Mouse (Mus musculus) kidney, postnatal 14 days (tissue): Measurements from ENCODE around the gene Thrb.
"Not testable (repeated sequence)": the region's sequence is repeated elsewhere in the genome, so short reads cannot be mapped to it uniquely, and the experiment has no call there.

ENCODE experiments used
- DNase-seq: peaks from one replicate; pipeline ENCODE4 v3.0.0; 2022; ENCODE audit warnings: mixed read lengths

Thrb gene

DNA sequence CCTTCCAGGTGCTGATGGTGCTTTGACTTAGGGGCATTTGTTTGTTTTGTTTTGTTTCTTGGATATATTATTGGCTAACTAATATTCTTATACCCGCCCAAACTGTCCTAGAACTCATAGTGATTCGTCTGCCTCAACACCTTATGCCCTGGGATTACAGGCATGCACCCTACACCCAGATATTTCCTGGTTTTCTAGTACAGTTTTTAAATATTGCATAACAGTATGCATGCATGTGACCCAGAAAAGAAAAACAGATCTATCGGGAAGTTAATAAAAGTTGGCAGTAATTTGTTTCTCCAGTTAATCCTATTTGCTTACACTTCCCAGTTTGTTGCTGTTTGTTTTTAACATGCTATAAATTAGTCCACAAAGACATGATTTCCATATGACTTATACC lies 225.3 kb downstream of the Thrb start:
- DNase-seq, result no peak

- DNase-seq, result peak; percentile 18
These were observed 234.7 kb downstream of the Thrb start for GRCm38 (mm10) chr14:17894791-17895190.

DNA sequence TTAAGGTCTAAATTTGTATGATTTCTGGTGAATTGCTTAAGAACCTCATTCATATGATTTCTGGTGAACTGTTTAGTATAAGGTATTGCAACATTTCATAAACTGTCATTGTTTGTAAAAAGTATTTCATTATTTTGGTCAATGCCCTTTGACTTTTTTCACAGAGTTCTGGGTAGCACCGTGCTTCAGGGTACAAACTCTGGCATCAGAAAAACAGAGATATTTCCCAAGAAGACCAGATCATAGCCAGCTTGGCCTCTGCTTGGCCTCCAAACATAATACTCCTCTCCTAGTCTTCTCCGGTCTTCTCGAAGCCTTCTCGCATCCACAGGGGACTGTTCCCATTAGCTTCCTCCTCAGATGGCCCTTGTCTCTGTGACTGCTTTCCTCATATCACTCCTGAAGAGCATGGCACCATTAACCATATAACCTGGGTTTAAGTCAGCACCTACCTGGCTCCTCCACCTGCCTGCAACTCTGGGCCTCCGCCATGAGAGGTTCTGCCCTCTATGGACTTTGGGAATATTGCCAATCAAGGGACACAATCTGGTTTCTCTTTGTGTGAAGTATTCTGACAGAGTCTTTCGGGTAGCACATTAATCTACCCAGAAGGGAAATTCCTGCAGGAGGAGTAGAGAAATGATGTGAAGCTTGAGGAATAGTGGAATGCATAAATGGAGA lies 239.8 kb downstream of the Thrb start:
- no peak for DNase-seq

GRCm38 (mm10) chr14:17900414-17900795 lies 240.3 kb downstream of the Thrb start:
- no peak for DNase-seq

DNA sequence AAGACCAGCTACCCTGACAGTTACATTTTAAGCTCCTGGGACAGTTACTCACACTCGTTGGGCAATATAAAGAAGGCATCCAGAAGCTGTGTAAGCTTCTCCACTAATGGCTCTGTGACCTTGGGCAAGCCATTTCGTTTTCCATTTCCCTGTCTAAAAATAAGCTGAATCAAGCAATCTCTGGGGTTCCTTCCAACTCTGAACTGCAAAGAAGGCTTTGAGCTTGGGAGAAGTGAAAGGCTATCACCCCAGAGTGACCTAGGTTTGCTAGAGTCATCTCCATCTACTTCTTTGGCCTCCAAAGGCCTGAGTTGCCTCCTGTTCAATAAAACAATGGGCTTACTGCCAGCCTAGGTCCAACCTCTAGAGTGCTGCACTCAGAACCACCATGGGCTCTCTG lies 242.4 kb downstream of the Thrb start:
- no peak for DNase-seq

GRCm38 (mm10) chr14:17903121-17903520 lies 243.1 kb downstream of the Thrb start:
- DNase-seq, result no peak

- DNase-seq, result peak; percentile 31
These were observed 244.5 kb downstream of the Thrb start for GRCm38 (mm10) chr14:17904554-17904953.

DNA sequence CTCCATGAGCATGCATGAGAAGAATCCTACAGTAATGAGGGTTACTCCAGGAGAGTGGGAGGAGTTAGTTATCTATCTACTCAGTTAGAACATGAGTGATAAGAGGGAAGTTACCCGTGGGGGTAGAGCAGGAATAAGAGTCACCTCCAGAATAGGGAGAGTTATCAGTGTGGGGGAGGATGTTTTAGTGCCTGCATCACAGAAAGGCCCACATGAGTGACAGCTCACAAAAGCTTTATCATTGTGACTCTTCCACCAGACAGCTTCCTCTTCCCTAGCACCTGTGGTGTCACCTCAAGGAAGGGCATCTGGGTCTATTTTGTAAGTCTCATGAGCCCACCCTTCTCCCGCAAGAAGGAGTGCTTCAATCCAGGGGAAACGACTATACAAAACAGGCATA lies 245.6 kb downstream of the Thrb start:
- no peak for DNase-seq

GRCm38 (mm10) chr14:17906931-17907330 lies 246.9 kb downstream of the Thrb start:
- no peak for DNase-seq

GRCm38 (mm10) chr14:17911157-17911556 lies 251.1 kb downstream of the Thrb start:
- DNase-seq, result no peak

DNA sequence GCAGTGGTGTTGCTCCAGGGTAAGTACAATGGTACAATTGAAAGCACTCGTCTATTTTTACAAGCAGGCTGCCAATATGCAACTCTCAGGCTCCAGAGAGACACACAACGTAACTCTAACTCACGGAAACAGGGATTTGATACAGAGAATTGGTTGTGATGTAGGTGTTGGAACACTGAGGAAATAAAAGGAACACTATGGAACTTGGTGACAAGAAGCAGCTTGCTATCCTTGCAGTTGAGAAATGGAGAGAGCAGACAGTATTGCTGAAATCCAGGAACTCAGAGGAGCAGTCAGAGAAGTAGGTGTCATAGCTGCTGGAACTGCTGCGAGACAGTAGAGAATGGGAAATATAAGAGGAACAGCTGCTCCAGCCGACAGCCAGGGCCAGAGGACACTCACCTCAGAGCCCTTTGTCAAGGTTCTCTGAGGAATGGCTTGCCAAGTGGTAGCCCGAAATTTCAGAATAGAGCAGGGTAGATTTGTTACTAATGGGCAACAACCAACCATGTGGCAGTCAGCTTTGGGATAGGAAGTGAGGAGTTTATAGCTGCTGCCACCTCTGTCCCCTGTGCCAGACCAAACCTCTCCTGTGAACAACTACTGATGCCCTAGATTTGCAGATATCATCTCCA lies 252.6 kb downstream of the Thrb start:
- no peak for DNase-seq

GRCm38 (mm10) chr14:17915556-17915955 lies 255.5 kb downstream of the Thrb start:
- no peak for DNase-seq

DNA sequence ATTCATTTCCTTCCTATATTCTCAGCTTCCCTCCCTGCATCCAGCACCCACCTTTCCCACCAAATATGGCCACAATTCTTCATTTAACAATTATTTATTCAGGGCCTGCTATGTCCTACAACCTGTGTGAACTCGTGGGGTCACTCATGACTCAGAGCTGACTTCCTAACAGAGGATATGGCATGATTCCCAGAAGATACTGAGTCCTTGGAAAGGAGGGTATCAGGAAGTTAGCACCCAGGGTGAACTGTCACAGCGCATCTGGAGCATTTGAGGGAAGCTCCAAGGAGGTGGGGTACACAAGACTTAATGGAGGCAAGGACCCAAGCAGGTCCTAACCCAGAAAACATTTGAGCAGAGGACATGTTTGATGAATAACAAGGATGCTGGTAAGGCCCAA lies 256.6 kb downstream of the Thrb start:
- no peak for DNase-seq

DNA sequence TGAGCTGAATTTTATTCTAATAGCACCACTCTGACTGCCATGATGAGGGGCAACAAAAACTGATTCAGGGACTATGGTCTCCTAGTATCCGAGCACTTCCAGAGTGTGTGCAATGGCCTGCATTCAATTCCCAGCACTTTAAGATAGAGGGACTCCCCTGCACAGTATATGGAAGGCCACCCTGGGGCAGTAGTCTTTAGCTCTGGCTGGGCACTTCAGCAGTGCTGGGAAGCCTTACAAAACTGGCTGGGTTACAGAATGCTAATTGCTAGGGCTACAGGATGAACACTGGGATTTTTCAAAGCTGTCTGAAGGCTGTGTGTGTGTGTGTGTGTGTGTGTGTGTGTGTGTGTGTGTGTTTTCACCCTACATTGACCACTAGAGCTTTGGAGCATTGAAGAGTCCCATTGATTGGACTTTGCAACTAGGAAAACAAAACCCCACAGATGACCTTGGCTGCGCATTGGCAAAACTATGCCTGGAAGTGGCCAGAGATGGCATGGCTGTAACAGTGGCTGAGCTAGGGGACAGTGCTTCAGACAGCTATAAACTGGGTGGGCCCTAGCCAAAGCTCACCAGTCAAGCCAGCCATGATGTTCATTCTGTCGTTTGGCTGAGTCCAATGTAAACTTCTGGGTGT lies 257.2 kb downstream of the Thrb start:
- no peak for DNase-seq

GRCm38 (mm10) chr14:17917899-17918298 lies 257.8 kb downstream of the Thrb start:
- DNase-seq, result no peak

DNA sequence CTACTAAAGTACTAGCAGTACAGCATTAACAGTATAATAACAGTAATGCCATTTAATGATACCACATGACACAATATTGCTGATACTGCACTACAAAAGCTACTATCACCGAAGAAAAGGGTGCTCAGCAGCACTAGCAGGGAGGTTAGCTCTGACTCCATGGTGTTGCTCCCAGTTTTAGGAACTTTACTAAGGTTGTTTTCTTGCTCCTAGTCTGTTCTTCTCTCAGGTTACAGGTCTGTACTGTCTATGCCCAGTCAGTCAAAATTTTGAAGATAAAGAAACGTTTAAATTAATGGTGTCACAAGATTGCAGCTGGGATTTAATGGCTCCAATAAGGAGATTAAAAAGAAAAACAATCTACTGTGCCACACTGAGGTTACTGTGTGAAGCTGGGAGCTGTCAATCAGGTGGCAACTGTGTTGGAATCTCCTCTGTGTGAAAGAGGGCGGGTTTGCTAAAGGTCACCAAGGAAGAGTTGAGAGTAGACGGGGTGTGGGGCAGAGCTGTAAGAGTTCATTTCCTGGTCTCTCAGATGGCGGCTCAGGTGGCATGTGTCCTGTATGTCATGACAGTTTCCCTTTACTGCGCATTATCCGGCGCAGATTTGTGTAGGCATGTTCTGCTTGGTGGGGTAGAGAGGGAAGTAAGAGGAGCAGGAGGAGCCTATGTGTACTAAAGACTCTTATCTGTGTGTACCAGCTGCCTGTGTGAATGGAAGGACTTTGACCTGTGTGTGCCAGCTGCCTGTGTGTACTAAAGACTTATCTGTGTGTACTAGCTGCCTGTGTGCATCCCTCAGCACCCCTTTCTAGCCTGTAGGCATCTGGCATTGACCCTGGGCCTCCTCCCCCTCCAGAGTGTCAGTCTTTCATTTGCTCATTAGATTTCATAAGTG lies 263.0 kb downstream of the Thrb start:
- DNase-seq, result peak; percentile 44

GRCm38 (mm10) chr14:17927469-17927868 lies 267.4 kb downstream of the Thrb start:
- DNase-seq, result peak; percentile 47

DNA sequence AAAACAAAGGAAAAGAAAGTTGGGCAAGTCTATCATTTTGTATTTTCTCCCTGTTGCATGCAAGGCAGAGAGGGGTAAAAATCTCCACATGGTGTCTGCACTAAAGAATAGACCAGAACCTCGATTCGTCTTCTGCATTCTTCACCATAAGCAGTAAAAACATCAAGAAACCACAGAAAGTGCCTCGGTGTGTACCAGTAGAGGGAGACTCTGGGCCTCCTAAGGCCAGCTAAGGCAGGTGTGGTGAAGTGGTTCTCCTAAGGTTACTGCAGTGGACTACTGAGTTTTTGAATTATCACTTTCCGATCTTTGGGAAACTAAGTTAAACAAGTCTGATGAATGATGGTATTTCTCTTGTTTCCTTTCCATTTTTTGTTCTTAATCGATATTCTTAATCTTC lies 269.5 kb downstream of the Thrb start:
- DNase-seq, result no peak

DNA sequence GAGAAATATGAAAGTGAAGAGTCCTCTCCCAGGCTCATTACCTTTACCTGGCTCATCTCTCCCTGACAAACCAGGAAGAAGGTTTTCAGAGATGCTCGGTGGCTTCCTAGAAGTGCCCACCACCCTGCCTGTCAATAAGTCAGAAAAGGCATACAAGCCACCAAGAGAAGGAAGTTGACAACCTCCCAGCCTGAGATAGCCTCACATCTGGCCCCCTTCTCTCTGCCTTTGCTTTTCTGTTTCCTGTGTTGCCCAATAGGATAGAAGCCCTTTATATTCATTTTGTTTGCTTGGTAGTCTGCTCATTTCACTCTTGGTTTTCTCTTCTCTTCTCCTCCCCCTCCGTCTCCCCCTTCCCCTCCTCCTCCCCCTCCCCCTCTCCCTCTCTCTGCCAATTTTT lies 273.4 kb downstream of the Thrb start:
- DNase-seq, result no peak

GRCm38 (mm10) chr14:17934779-17935178 lies 274.7 kb downstream of the Thrb start:
- DNase-seq, result not testable (repeated sequence)

DNA sequence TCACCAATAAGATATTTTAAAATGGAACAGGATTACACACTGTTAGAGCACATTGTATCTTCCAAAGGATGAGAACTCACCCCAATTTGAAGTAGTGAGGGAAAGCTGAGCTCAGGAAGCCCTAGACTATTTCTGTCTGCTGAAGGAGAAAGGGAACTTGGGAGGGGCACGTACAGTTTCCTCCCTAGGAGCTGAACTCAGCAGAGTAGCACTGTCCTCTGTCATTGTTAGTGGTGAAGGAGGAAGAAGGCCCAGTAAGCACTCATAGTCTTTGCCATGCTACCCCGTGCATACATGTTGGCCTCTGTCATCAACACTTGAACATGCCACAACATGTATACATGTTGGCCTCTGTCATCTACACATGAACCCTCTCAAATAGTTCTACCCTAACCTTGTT lies 294.0 kb downstream of the Thrb start:
- no peak for DNase-seq

GRCm38 (mm10) chr14:17959901-17960300 lies 299.8 kb downstream of the Thrb start:
- peak; percentile 8 for DNase-seq

GRCm38 (mm10) chr14:17967117-17967726 lies 307.2 kb downstream of the Thrb start:
- DNase-seq, result peak; percentile 62
